Mouse (Mus musculus): ENCODE results near the gene Gng3.

Gene Gng3

DNA sequence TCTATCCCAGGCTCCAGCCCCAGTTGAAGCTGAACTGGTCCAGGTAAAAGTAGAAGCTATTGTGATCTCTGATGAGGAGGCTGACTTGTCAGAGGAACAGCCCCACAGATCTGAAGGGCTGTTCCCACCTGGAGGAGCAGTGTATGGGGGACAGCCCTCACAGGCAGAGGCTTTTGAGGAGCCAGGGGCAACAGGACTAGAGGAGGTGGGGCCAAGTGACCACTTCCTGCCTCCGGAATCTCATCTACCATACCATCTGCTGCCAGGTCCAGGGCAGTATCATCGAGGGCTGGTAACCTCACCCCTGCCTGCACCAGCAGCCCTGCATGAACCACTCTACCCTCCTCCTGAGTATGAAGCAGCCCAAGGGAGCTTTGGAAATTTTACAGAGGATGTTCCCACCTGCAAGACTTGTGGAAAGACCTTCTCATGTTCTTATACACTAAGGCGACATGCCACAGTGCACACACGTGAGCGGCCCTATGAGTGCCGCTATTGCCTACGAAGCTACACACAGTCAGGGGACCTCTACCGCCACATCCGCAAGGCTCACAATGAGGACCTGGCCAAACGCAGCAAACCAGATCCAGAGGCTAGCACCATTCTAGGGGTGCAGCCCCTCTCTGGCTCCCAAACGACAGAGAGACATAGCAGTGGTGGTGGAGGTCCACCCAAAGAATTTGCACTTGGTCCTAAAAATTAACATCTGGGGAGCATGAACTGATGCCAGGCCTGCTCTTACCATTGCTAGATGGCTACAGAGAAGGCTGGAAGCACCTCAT lies 34.9 kb downstream of the Gng3 start:
- no peak for DNase-seq (ENCODE audit: low spot score)

DNA sequence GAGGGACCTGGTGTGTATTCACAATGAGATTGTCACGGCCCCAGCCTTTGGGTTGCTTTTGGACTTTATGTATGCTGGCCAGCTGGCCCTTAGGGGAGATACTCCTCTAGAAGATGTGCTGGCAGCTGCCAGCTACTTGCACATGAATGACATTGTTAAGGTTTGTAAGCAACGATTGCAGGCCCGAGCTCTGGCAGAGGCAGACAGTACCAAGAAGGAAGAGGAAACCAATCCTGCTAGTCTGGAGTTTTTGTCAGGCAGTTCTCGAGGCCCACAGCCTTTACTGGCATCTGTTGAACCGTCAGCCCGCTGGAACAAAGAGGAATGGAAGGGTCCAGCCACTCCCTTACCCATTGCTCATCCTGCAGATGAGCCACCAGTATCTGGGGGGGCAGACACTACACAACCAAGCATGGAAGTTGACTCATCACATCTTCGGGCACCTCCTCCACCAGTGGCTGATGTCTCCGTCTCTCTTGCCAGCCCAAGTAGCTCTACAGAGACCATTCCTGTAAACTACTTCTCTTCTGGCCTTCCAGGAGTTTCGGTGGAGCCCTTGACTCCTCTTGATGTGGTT lies 35.7 kb downstream of the Gng3 start:
- no peak for DNase-seq (ENCODE audit: low spot score)

DNA sequence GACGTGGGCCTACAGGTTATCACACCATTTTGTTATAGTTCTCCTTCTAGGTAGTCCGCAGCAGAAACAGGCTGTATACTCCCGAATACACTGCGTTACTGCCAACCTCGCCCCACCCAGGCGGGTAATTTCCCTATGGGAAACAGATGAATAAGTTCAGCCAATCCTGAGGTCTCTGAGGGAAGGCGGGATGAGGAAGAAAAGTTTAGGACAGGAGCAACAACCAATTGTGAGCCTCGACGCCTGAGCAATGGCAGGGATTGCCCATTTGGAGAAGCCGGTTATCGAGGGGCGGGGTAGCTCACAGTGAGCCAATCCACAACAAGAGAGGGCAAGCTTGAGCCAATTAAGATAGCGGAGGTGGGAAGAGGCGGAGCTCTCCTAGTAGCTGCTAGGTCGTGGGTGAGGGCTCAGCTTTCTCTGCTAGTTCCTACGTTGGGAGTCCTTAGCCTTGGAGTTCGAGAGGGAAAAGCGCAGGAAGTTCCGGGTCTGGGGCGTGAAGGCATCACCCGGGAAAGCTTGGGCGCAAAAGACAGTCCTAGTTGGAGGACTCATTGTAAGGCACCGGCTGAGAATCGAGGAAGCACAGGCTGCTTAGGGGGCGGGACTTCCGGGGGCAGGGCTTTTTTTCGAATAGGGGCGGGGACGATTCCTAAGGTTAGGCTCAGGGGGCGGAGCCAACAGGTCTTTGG lies 36.7 kb downstream of the Gng3 start, which contains the start of gene Zbtb3:
TSS of gene Zbtb3 (plus strand) at position 426 of the 692 bp plus-strand sequence.
- DNase-seq (ENCODE audit: low spot score) = peak; percentile 99

DNA sequence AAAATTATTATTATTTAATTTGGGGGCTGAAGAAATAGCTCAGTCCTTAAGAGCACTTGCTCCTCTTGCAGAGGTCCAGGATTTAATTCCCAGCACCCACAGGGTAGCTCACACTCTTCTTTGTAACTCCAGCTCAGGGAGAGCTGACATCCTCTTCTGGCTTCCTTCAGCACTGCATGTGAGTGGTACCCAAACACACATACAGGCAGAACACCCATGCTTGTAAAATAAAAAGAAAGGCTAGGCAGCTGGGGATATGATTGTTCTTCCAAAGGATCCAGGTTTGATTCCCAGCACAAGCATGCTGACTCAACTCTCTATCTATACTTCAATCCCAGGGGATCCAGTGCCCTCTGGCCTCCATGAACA lies 40.1 kb downstream of the Gng3 start:
- no peak for DNase-seq (ENCODE audit: low spot score)

DNA sequence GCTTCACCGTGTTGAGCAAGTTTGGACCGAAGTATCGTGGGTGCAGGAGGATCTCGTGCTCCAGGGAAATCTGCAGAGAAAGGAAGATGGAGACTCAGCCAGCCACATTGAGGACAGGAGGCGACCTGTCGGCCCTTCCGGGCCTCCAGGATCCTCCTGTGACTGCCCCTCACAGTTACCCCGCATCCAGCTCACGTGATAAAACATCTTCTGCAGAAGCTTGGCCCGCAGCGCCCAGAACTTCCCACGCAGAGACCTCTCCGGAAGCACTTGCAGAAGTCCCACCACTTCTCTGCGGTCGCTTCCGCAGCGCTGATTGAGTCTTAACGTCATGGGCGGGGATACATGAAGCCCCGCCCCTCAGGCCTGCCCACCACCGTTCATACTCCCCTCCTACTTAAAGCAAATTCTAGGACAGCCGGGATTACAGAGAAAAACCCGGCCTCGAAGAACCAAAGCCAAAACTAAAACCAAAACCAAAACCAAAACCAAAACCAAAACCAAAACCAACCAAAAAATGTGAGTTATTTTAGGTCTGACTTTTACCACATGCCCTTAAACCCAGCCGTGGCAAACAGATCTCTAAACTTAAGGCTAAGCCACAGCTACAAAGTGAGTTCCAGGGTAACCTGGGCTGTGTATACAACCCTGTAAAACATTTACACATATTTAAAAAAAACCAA lies 40.6 kb downstream of the Gng3 start, which contains the start of gene Polr2g:
TSS of gene Polr2g (minus strand) at position 314 of the 683 bp plus-strand sequence.
- DNase-seq (ENCODE audit: low spot score) = peak; percentile 92

DNA sequence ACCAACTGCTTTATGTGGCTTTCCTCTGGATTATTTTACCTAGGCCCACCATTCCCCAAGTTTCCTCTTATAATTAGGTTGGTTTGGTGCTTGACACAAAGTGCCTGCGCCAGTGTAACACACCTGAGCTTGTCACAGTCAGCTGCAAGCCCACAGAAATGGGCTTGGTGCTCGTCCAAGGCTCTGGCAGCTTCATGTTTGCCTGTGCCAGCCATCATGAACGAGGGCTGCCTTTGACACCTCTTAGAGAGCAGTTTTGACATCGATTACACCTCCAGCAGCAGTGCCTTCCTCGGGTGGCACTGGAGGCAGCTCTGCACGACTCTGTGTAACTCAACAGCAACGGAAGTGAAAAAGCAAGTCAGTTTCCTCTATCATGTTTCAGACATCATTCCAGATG lies 48.8 kb downstream of the Gng3 start:
- DNase-seq (ENCODE audit: low spot score) = no peak

DNA sequence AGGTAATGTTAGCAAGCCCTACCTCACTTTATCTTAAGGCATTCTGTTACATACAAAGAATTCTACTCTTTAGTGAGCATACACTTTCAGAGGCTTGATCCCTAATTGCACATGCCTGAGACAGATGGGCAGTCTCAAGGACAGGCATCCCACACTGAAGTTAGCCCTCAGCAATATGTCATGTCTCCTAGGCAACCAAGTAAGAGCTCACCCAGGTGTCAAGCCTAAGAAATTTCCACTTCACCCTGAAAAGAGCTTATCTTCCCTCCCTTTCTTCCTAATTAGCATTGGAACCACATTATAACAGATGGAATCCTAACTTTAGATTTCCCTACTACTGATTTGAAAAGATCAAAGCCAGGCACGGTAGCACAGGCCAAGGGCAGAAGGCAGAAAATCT lies 49.8 kb downstream of the Gng3 start:
- DNase-seq (ENCODE audit: low spot score) = no peak

DNA sequence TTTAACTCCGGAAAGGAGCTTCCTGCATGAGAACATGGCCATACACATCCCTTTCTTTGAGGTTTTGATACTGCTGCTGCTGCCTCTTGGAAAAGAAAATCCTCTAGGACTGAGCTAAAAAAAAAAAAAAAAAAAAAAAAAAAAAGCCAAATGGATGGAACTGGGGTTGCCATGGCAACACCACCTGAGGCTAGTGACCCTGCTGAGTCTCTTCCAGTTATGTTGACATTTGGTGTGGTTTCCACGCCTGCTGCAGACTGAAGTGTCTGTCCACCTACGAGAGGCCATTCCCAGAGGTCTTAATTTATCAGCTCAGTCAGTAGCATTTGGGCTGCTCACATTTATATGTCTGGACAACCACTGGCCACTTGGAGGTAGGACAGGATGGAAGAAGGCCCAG lies 50.5 kb downstream of the Gng3 start:
- DNase-seq (ENCODE audit: low spot score) = no peak
